Mouse (Mus musculus): Measurements from ENCODE around the gene Gm45213.
"Not testable (repeated sequence)": the region's sequence is repeated elsewhere in the genome, so short reads cannot be mapped to it uniquely, and the experiment has no call there.

The Gm45213 gene

DNA sequence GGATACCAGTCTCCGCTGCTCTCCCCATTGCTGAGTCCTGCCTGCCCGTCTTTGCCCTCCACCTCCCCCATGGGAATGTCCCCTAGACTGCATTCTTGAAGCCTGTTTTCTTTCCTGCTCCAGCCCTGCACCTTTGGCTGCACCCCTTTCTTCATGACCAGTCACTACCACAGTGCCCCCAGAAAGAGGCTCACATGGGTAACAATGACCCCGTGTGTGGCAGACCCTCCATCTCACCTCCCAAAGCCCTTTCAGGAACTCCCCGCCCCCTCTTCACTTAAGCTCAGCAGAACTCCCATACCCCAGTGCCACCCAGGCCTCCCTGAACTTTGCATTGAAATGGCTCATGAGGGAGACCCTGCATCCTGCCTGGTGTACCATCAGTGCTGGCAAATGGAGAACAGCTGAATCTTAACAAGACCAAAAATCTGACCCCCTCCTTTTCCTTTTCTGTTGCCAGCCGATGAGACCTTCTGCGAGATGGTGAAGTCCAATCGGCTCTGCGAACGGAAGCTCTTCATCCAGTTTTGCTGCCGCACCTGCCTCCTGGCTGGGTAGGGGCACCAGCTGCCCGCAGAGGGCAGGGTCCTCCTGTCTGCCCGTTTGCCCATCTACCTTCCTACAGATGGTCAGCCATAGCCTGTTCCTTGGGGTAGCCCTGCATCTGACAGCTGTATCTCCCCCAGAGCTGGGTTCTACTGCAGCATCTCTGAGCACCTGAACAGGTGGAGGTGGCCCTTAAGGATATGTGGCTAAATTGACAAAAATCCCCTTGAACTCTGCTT is 5.2 kb downstream of the Gm45213 start:
- DNase-seq (ENCODE audit: low spot score in 2 of 2) = no peak

DNA sequence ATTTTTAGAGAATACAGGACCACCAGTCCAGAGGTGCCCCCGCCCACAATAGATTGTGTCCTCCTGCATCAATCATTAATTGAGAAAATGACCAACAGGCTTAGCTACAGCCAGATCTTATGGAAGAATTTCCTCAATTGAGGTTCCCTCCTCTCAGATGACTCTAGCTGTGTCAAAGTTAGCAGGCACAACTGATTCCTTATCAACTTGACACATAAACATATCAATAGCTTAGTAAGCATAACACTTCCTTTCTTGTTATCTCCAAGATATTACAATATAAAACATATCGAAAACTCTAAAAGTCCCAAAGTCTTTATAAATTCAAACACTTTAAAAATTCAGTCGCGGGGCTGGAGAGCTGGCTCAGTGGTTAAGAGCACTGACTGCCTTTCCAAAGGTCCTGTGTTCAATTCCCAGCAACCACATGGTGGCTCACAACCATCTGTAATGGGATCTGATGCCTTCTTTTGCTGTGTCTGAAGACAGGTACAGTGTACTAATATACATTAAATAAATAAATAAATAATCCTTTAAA is 10.6 kb downstream of the Gm45213 start:
- no peak for DNase-seq (ENCODE audit: low spot score in 2 of 2)

DNA sequence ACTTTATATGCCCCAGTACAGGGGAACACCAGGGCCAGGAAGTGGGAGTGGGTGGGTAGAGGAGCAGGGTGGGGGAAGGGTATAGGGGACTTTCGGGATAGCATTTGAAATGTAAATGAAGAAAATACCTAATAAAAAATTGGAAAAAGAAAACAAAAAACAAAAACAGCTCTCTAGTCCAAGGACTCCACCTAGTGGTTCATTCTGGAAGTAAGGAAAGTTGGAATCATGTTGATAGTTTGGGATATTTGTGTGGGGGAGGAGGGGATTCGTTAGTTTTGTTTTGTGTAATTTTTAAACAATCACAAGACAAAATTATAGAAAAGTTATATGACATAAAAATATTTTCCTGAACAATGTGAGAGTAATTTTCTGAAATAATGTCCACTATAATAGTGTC is 12.0 kb downstream of the Gm45213 start:
- not testable (repeated sequence) for DNase-seq (ENCODE audit: low spot score in 2 of 2)

DNA sequence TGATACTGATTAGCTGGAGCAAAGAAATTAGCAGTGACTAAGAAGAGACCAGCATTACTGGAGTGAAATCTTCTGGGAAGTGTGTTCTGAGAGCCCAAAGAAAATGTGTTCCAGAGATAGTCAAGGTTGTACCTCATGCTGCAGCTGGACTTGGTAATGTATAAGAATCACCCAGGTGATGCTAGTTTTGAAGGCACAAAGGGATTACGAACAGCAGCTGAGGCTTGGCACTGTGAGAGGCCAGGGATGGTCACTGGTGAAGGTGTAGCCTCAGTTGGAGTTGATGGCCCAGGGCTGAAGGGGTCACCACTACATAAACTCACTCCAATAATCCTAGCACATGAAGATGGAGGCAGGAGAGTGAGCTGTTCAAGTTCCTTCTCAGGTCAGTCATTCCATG is 15.3 kb downstream of the Gm45213 start, which contains the start of gene Snrpa1:
Gene Snrpa1 (plus strand): TSS at position 301 of the 400 bp plus-strand sequence.
- no peak for DNase-seq (ENCODE audit: low spot score in 2 of 2)

DNA sequence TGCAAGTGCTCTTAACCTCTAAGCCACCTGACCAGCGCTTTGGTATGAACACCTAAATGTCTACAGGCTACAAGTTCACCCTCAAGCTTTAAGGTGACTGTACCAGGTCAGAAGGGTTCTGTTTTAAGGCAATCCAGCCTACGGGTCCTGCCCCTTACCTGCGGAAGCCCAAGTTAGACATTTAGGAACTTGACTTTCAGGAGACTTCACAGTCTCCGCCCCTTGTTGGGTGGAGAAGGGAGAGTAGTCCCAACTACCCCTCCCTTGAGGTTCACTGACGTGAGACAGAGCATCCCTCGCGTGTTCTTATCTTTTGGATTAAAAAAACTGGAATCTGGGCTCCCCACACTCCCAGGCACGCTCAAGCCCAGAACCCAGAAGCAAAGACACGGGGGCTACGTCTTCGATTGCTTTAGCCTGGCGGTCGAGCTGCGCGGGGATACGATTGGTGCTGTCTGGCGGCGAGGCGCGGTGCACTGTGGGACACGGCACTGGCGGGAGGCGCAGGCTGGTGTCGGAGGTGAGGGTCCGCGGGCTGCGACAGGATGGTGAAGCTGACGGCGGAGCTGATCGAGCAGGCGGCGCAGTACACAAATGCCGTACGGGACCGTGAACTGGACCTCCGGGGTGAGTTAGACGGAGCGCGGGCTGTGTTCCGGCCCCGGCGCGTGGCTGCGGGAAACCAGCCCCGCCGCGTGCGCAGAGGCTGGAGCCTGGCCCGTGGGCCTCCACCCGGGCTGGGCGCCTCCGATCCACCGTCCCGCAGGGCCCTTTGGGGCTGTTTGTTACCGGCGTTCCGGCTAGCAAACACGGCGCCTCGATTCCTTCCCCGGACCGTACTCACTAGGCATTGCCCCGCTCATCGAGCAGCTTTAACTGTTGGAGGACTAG is 16.9 kb downstream of the Gm45213 start:
- DNase-seq (ENCODE audit: low spot score in 2 of 2) = peak; percentile 86 to 88

DNA sequence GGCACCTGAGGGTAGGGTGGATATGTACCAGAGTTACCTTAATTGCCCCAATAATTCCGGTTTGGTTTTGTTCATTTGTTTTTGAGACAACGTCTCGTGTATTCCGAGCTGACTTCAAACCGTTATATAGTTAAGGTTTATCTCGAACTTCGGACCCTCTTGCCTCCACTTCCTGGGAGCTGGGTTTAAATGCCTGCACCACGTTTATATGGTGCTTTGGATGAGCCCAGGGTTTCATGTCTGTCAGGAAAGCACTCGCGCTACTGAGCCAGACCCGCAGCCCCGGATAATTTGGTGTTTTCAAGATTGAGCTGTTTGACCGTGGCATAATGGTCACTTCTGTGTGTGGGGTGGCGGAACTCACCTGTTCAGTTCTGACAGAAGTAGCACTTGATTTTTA is 17.7 kb downstream of the Gm45213 start:
- no peak for DNase-seq (ENCODE audit: low spot score in 2 of 2)

DNA sequence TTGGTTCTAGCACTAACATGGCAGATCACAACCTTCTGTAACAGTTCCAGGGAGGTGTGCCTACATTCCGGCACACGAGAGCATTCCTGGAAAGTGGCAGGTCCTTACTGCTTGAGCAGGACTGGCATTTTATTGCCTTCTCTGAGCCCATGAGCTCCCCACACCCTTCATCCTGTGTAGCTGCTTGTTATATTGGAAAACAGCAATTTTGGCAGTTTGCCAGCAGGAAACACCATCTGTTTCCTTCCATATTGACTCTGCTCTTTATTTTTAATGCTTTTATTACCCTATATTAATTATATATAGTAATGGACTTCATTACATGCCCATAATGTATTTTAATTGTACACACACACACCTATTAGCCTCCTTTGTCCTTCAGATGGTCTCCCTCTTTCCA is 33.0 kb downstream of the Gm45213 start:
- no peak for DNase-seq (ENCODE audit: low spot score in 2 of 2)

DNA sequence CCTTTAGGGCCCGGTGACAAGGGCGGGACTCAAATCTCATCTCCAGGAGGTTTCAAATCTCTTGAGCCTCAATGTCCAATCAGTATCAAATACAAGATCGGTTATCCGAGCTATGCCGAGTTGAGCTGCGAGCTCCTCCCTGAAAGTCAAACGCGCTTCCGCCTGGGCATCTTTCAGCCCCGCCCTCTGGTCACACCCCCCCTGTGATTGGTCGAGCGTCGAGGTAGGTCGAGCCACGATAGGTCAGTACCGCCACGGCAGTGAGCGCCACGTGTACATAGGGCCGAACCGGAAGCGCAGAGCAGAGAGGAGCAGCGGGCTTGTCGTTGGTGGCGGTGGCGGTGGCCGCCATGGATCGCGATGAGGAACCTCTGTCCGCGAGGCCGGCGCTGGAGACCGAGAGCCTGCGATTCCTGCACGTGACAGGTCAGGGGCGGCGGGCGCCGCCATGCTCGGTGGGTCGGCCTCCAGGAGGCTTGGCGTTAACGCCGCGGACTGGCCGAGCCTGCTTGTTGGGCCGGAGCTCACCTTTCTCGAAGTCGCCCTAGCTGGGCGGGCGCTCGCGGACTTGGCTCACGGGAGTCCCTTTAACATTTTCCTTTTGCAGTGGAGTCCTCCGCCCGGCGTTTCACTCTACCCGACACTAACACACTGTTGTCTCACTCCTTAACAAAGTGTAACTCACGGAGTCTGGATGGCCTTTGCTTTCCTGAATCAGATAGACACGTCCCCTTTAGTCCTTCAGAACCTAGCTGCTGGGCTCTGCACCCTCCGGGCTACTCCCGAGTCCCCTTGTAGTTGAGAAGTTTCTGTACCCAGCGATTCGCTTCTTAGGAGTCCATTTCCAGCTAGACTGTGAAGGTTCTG is 36.2 kb downstream of the Gm45213 start, which contains the start of gene Selenos:
Gene Selenos (plus strand): TSS at position 286 of the 867 bp plus-strand sequence.
- peak; percentile 94 to 95 for DNase-seq (ENCODE audit: low spot score in 2 of 2)

DNA sequence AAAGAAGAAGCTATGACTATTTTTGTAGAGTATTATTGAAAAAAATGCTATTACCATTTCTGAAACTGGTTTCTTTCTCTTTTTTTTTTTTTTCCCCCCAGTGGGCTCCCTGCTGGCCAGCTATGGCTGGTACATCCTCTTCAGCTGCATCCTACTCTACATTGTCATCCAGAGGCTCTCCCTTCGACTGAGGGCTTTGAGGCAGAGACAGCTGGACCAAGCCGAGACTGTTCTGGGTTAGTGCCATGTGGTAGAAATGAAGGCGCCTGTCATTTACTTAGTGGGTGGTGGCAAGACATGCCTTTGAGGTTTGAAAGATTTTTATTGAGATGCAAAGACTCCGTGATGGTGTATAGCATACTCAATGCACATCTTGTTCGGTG is 36.8 kb downstream of the Gm45213 start:
- no peak for DNase-seq (ENCODE audit: low spot score in 2 of 2)

DNA sequence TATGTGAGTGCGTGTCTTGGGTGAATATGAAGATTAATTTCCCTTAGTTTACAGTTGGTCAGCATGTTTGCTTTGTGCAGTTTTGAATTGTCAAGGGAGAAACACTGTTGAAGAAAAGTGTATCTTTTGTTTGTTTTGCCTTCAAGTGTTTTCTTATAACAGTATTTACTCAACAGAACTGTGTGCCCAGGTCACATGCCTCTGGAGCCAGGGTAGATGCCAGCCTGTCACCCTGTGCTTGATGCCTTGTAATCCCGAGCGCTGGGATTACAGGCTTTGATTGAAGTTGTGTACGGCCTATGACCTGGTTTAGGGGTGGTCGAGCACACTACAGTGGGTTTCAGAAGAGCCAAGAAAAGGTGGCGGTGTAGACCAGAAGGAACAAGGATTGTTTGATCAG is 40.4 kb downstream of the Gm45213 start:
- no peak for DNase-seq (ENCODE audit: low spot score in 2 of 2)

DNA sequence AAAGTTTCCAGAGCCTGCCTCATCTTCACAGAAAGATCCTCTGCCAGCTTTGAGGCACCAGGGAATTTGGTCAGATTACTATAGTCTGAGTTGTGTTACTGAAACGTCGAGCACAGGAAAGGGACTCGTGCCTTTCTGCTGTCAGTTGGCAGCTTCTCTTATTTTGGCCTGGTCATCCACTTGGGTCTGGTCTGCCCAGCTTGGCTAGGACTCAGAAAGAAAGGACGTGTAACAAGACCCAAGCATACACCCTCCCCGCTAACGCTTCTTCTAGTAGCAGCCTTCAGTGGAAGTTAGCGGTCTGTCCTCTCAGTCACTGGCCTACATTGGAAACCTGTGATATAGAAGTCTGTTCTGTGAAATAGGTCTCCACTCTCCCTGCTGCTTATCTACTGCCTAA is 41.1 kb downstream of the Gm45213 start:
- DNase-seq (ENCODE audit: low spot score in 2 of 2) = peak in 1 of 2 experiments; percentile 21

DNA sequence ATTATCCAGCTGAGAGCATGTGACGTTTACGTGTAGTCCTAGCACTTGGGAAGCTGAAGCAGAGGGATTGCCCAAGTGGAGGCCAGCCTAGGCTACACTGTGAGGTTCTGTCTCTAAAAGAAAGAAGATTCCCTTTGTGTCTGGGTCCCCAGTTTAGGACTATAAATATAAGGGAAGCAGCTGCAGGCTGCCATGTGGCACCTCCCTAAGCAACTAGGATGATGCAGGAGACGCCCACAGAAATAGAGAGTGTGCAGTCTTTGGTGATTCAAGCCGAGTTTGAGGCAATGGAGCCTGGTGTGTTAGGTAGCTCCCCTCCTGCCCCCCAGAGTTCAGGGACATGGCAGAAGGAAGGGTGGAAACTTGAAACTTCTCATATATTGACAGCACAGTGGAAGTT is 44.2 kb downstream of the Gm45213 start:
- DNase-seq (ENCODE audit: low spot score in 2 of 2) = no peak

DNA sequence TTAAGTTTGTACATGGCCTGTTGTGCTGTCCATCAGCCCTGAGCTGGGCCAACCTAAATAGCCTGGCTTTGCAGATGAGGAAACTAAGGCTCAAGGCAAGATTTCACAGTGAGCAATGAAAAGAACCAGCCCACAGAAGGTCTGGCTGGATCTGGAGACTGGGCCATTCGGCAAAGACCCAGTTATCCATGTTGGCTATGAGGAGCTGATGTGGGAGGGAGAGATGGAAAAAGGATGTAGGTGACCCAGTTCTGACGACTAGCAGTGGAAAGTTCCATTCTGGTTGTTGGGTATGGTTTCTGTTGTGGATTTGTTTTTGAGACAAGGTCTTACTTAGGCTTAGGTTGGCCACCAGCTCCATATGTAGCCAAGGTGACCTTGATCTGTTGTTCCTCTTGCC is 44.7 kb downstream of the Gm45213 start:
- DNase-seq (ENCODE audit: low spot score in 2 of 2) = no peak

DNA sequence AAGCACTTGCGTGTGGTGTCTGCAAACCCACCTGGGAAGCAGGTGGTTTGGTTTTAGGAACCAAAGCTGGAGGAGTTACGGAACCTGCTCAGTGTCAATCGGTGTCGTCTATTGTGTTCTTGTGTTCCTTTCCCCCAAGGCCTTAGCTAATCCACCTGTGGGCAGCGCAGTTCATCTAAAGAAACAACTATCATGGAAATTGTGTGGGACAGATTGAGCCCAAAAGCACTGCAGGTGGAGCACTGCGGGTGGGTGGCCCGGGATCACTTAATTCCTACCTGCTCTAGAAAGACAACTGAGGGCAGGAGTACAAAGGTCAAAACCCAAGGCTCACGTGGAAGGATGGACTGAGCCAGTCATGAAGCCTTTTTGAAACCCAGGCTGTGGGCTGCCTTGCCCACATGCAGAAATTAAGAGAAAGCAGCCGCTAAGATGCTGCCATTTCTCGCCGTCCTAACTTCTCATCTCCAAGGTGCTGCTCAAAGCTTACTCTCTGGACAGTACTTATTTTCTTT is 47.3 kb downstream of the Gm45213 start:
- DNase-seq (ENCODE audit: low spot score in 2 of 2) = no peak

DNA sequence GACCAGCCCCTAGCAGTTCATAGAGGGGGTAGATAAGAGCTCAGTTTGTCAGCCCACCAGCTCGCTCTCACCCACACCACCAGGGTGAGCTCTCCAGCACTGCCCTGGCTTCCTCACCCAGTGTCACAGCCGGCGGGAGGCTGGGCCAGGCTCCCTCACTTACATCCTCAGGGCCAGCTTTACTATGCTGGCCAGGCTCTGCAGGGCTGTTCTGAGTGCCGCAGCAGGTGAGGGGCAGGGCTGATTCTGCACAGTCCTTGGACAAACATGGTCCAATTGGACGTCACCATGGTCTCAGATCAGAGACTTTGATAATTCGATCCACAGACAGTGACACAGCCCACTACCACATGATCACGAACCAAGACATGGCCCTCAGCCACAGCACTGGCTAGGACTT is 48.2 kb downstream of the Gm45213 start:
- DNase-seq (ENCODE audit: low spot score in 2 of 2) = no peak

DNA sequence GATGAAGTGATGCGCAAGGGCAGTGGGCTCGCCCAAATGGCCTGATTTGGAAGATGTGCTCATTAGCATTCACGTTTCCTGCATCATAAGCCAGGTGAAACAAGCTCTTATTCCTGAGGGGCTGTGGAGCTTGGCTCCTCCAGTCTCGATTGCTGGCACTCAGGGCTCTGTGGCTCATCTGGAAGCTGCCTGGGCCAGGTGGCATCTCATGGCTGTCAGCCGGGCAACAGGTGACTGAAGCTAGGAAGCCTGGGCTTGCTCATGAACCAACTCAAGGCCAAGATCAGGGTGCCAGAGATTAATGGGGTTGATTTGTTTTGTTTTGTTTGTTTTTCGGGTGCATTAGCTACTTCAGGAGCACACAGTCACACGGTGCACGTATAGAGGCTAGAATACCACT is 49.3 kb downstream of the Gm45213 start:
- DNase-seq (ENCODE audit: low spot score in 2 of 2) = no peak

DNA sequence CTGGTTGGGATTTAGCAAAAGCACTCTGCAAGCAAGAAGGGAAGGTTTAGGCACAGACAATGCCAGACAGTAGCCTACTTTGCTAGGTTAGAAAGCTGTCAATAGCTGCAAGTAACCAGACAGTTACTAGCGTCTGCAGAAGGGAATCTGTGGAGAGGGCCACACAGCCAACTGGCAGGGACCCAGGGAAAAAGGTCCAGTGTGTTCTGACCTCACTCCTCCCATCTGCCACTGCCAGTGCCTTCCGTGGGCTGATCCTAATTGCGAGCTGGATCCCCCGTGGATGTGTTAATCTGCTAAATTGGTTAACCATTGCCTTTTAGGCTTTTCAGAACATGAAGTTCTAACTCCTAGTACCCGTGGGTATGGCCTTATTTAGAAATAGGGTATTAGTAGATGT is 50.7 kb downstream of the Gm45213 start:
- peak in 1 of 2 experiments; percentile 35 for DNase-seq (ENCODE audit: low spot score in 2 of 2)

DNA sequence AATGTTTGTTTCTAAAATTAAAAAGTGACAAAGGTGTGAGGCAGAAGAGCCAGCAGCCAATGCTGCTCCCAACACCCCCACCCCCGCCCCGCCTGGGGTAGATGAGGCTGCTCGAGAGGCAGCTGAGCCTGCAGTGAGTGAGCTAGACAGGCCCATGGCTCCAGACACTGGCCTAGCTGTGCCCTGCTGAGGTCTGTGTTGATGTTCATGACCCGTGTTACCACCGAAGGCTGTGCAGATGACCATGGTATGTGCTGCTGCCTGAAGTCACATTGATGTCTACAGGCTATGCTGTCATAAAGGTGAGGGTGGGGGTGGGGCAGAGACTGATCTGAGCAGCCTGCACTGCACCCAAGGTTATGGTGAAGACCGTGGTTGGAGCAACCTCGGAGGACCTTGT is 55.4 kb downstream of the Gm45213 start:
- no peak for DNase-seq (ENCODE audit: low spot score in 2 of 2)

DNA sequence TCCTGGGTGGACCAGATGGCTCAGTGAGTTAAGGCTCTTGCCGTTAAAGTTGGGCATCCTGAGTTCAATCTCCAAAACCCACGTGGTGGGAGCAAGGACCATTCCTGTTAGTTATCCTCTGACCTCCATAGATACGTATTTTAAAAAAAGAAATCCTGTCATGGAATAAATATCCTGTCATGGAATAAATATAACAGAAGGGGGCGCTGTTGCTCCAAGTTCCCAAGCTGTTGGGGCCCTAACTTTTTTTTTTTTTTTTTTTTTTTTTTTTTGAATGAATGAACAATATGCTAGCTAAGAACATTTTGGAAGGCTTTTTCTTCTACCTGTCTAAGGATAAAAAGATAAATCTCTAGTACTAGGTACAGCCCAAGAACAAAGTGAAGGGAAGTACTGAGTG is 58.5 kb downstream of the Gm45213 start:
- DNase-seq (ENCODE audit: low spot score in 2 of 2) = peak in 1 of 2 experiments; percentile 43

DNA sequence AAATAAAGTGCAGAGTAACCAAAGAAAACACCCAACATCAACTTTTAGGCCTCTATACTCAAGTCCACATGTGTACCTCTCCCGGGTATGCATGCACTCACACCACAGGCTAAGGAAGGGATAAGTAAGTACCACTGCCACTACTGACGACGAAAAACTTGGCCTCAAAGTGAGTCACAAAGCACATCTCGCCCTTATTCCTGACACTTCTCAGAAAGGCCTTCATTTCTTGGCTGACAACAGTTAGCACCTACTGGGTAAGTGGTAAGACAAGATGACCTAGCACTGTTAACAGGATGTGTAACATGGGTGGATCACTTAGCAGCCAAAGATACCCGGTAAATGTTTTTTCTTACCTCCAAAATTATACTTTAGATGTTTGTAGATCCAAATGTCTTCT is 61.1 kb downstream of the Gm45213 start:
- no peak for DNase-seq (ENCODE audit: low spot score in 2 of 2)

DNA sequence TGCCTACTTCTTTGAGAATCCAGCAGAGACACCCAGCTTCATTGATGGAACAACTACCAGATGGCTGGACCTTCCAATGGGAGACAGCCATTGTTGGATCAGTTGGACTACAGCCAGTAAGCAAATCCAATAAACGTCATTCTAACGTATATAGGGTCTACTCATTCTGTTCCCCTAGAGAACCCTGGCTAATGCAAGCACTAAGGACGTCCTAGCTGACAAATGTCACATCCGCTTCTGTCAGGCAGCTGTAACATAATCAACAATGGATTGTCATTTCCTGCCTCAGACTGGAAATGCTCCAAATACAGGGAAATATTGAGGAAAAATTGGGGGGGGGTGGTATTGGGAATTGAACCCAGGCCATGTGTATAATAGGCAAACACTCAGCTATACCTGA is 62.4 kb downstream of the Gm45213 start:
- no peak for DNase-seq (ENCODE audit: low spot score in 2 of 2)

Measured in heart, adult 9 months (tissue).